Mouse (Mus musculus): ENCODE measurements around the gene Coa5.

- TF ChIP-seq POLR2A (IDR thresholded peaks at IDR 0.05; ENCODE audit: control insufficient read depth, extremely low read depth, insufficient read depth, low read length, poor library complexity) (no peak), CTCF (IDR thresholded peaks at IDR 0.05; ENCODE audit: borderline replicate concordance, control insufficient read depth, extremely low read depth, insufficient read depth, low read length, poor library complexity) (no peak)
These were observed 992 bp downstream of the Coa5 start for GRCm38 (mm10) chr1:37428911-37429310.

Measured in thymus, adult 2 months (tissue).